Mouse (Mus musculus): ENCODE results near the gene Ablim1. TPM values are rescaled to one million over a fixed set of nuclear protein-coding genes. Genes with fewer than 3 reads are reported as not detected.
"Not testable (repeated sequence)": the region's sequence is repeated elsewhere in the genome, so short reads cannot be mapped to it uniquely, and the experiment has no call there.

The Ablim1 gene
- total RNA-seq, 2 experiments from 2014 or later, result 384 to 401 TPM

GRCm38 (mm10) chr19:57151504-57151903 is 163.2 kb downstream of the Ablim1 start:
- DNase-seq, result no peak

- peak; percentile 54 to 85 for DNase-seq
Measured at GRCm38 (mm10) chr19:57150275-57150674, 164.4 kb downstream of the Ablim1 start.

- no peak for DNase-seq
Measured at GRCm38 (mm10) chr19:57147746-57148145, 167.0 kb downstream of the Ablim1 start.

- DNase-seq, result no peak
Measured at GRCm38 (mm10) chr19:57146936-57147335, 167.8 kb downstream of the Ablim1 start.

GRCm38 (mm10) chr19:57143646-57144045 is 171.1 kb downstream of the Ablim1 start:
- DNase-seq, result no peak

- no peak for DNase-seq
Measured at GRCm38 (mm10) chr19:57141756-57142461, 172.8 kb downstream of the Ablim1 start.

GRCm38 (mm10) chr19:57140874-57141273 is 173.8 kb downstream of the Ablim1 start:
- no peak for DNase-seq

GRCm38 (mm10) chr19:57140071-57140470 is 174.6 kb downstream of the Ablim1 start:
- DNase-seq, result no peak

GRCm38 (mm10) chr19:57138909-57139617 is 175.7 kb downstream of the Ablim1 start:
- DNase-seq, result no peak

GRCm38 (mm10) chr19:57138469-57138868 is 176.2 kb downstream of the Ablim1 start:
- no peak for DNase-seq

- no peak for DNase-seq
Measured at GRCm38 (mm10) chr19:57138045-57138444, 176.7 kb downstream of the Ablim1 start.

GRCm38 (mm10) chr19:57136228-57136627 is 178.5 kb downstream of the Ablim1 start:
- DNase-seq, result peak; percentile 76 to 87

GRCm38 (mm10) chr19:57135654-57136053 is 179.1 kb downstream of the Ablim1 start:
- DNase-seq, result not testable (repeated sequence)

- peak; percentile 56 to 64 for DNase-seq
Measured at GRCm38 (mm10) chr19:57134654-57135348, 179.9 kb downstream of the Ablim1 start.

- no peak for DNase-seq
Measured at GRCm38 (mm10) chr19:57132916-57133520, 181.7 kb downstream of the Ablim1 start.

GRCm38 (mm10) chr19:57132281-57132680 is 182.4 kb downstream of the Ablim1 start:
- no peak for DNase-seq

GRCm38 (mm10) chr19:57131366-57131765 is 183.4 kb downstream of the Ablim1 start:
- DNase-seq, result no peak

- peak in 1 of 2 experiments; percentile 76 for DNase-seq
Measured at GRCm38 (mm10) chr19:57130591-57130990, 184.1 kb downstream of the Ablim1 start.

- DNase-seq, result no peak
Measured at GRCm38 (mm10) chr19:57129729-57130128, 185.0 kb downstream of the Ablim1 start.

GRCm38 (mm10) chr19:57128037-57128436 is 186.7 kb downstream of the Ablim1 start:
- DNase-seq, result no peak

GRCm38 (mm10) chr19:57127523-57127922 is 187.2 kb downstream of the Ablim1 start:
- no peak for DNase-seq

GRCm38 (mm10) chr19:57126950-57127349 is 187.8 kb downstream of the Ablim1 start:
- DNase-seq, result no peak

GRCm38 (mm10) chr19:57124906-57125305 is 189.8 kb downstream of the Ablim1 start:
- DNase-seq, result no peak

All from heart, adult 18-20 months (tissue).